Mouse (Mus musculus) kidney, adult 2 months (tissue): ENCODE results near the gene Slx1b.

Experiments
- CTCF ChIP-seq: fragments of 200-500 bp; conservative IDR thresholded peaks from 2 replicates; pipeline ENCODE4 v1.5.1; 2011; ENCODE audit warnings: low read depth, mild to moderate bottlenecking, control low read depth, low read length, moderate library complexity, mixed read lengths; ENCODE audit not compliant: insufficient read depth, insufficient read length
- POLR2A ChIP-seq: fragments of 200-500 bp; IDR thresholded peaks from one replicate; pipeline ENCODE4 v1.6.1; 2011; ENCODE audit warnings: low read depth, low read length, control low read depth

GRCm38 (mm10) chr7:126702861-126703756 is 7.5 kb upstream of the Slx1b start:
- TF ChIP-seq CTCF (no peak), POLR2A (no peak)
